Mouse (Mus musculus) lung, postnatal 10 days (tissue): Measurements from ENCODE around the gene Adamts12.

Experiments
- DNase-seq: peaks from one replicate; pipeline ENCODE4 v3.0.0; 2021

The Adamts12 gene

GRCm38 (mm10) chr15:11165883-11166282 lies 101.3 kb downstream of the Adamts12 start:
- DNase-seq: peak; percentile 12

- peak; percentile 77 for DNase-seq
Observed at GRCm38 (mm10) chr15:11173884-11174470, 109.4 kb downstream of the Adamts12 start.

- peak; percentile 7 for DNase-seq
Observed at GRCm38 (mm10) chr15:11174842-11175241, 110.3 kb downstream of the Adamts12 start.

GRCm38 (mm10) chr15:11177448-11177847 lies 112.9 kb downstream of the Adamts12 start:
- DNase-seq: no peak

- no peak for DNase-seq
Observed at GRCm38 (mm10) chr15:11179751-11180169, 115.2 kb downstream of the Adamts12 start.

GRCm38 (mm10) chr15:11186711-11187110 lies 122.1 kb downstream of the Adamts12 start:
- no peak for DNase-seq

- DNase-seq: no peak
Observed at GRCm38 (mm10) chr15:11190447-11190846, 125.9 kb downstream of the Adamts12 start.

GRCm38 (mm10) chr15:11192762-11193161 lies 128.2 kb downstream of the Adamts12 start:
- no peak for DNase-seq

- no peak for DNase-seq
Observed at GRCm38 (mm10) chr15:11197051-11197450, 132.5 kb downstream of the Adamts12 start.

GRCm38 (mm10) chr15:11198246-11198795 lies 133.7 kb downstream of the Adamts12 start:
- no peak for DNase-seq

- no peak for DNase-seq
Observed at GRCm38 (mm10) chr15:11203084-11203483, 138.5 kb downstream of the Adamts12 start.

- no peak for DNase-seq
Observed at GRCm38 (mm10) chr15:11204934-11205333, 140.3 kb downstream of the Adamts12 start.

GRCm38 (mm10) chr15:11210976-11211375 lies 146.4 kb downstream of the Adamts12 start:
- DNase-seq: no peak

- no peak for DNase-seq
Observed at GRCm38 (mm10) chr15:11233906-11234632, 169.5 kb downstream of the Adamts12 start.

- no peak for DNase-seq
Observed at GRCm38 (mm10) chr15:11240406-11240805, 175.8 kb downstream of the Adamts12 start.

- no peak for DNase-seq
Observed at GRCm38 (mm10) chr15:11241288-11241687, 176.7 kb downstream of the Adamts12 start.

- DNase-seq: no peak
Observed at GRCm38 (mm10) chr15:11246402-11246801, 181.8 kb downstream of the Adamts12 start.

GRCm38 (mm10) chr15:11279273-11280080 lies 214.9 kb downstream of the Adamts12 start:
- no peak for DNase-seq

GRCm38 (mm10) chr15:11280689-11281264 lies 216.2 kb downstream of the Adamts12 start:
- no peak for DNase-seq

- DNase-seq: no peak
Observed at GRCm38 (mm10) chr15:11283171-11283570, 218.6 kb downstream of the Adamts12 start.

- peak; percentile 14 for DNase-seq
Observed at GRCm38 (mm10) chr15:11287780-11288179, 223.2 kb downstream of the Adamts12 start.

GRCm38 (mm10) chr15:11292246-11292645 lies 227.7 kb downstream of the Adamts12 start:
- no peak for DNase-seq

GRCm38 (mm10) chr15:11295016-11295415 lies 230.4 kb downstream of the Adamts12 start:
- peak; percentile 13 for DNase-seq
